Mouse (Mus musculus): ENCODE data around the gene Anapc5.

Gene Anapc5

DNA sequence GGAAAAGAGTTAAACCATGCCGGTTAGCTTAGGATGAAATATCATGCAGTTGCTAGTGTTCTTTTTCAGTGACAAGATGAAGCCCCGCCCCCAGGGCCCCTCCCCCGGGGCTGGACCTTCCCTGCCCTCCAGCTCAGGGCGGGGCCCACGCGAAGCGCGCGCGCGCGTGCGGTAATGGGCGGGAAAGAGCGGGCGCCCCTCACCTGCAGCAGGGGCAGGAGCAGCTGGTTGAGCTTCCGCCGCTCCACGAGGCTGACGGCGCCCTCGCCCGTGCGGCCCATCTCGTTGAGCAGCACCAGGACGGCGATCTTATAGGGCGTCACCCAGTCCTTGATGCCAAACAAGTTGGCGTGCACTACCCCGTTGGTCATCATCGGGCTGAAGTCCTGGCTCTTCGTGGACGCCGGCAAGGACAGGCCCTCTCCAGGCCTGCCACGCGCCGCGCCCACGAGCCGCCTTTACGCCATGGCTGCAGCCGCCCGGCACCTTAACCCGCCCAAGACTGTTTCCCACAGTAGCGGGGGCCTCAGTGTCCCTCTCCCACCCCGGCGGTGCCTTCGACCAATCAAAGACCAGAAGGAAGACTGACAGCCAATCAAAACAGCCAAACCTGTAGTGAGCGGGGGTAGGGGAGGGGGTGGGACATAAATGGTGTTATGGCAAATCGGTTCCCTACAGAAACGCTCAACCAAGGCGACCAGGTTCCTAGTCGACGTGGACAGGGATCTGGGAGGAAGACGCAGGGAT, at the start of gene Anapc5:
Gene Anapc5 (minus strand): TSS at position 563 of the 747 bp plus-strand sequence.
- DNase-seq: peak; percentile 85 to 95

DNA sequence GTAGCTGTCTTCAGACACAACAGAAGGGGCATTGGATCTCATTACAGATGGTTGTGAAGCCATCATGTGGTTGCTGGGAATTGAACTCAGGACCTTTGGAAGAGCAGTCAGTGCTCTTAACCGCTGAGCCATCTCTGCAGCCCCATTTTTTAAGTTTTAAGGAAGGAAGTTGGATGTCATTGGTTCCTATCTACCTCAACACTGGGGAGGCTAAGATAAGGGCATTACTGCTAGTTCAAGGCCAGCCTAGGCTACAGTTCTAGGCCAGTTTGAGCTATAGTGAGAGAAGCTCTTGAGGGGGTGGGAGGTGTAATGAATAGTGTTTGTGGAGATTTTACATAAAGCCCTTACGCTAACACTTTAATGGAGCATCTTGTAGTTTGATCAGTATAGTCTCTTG, 41.9 kb upstream of the Anapc5 start:
- no peak for DNase-seq

DNA sequence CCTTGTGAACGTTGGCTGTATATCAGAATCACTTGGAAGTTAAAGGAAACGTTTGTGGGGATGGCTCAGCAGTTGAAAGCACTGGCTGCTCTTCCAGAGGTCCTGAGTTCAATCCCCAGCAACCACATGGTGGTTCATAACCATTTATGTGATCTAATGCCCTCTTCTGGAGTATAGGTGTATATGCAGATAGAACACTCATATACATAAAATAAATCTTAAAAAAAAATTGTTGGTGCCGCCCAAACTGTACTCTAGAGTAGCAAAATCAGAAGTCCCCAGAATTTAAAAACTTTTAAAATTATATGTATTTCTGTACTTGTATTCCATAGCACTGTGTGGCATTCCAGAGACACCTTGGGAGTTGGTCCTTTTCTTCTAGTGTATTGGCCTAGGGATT, 34.7 kb upstream of the Anapc5 start:
- DNase-seq: no peak

DNA sequence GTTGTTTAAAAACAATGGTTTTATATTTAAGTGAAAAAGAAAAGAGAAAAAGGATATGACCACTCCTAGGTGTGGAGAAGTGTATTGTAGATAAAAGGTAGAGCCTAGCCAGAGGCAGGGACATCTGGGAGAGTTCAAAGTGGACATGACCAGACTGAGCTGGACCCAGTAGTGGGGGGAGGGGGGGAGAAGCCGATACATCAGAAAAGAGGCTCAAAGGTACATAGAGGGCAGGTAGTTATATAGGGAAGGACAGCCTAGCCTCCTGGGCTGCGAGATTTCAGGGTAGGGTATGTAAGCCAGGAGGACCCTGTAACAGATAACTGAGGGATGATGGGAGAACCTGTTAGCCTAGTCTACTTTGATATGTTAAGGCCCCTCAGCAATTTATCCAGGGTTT, 31.5 kb upstream of the Anapc5 start:
- no peak for DNase-seq

DNA sequence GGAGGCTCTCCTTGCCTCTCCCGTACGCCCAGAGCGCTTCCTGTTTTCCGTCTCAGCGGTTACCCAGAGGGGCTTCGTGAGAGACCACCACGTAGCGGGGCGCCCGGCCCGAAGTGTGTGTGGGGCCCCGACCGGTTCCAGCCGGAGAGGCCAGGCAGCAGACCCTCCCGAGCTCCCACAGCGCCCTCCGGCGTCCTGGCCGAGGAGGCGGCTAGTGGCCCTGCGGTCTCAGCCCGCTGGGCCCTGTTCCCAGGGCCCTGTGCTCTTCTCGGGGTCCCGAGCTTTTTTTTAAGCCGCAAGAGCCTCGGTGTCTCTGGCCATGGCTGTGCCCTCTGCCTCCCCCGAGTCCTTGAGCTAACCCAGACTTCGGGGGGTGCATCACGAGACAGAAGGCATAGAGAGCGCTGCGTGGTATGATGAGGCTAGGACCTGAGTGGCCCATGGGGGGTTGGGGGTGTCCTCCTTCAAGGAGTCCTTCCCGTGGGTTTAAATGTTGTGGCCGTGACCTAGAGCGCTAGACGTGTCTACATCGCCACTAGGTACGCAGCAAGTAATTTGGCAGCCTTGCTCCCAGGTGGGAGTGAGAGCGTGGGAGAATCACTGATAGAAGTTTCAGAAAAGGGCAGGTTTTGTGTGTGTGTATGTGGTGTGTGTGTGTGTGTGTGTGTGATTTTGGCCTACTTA, 29.3 kb upstream of the Anapc5 start:
- no peak for DNase-seq

DNA sequence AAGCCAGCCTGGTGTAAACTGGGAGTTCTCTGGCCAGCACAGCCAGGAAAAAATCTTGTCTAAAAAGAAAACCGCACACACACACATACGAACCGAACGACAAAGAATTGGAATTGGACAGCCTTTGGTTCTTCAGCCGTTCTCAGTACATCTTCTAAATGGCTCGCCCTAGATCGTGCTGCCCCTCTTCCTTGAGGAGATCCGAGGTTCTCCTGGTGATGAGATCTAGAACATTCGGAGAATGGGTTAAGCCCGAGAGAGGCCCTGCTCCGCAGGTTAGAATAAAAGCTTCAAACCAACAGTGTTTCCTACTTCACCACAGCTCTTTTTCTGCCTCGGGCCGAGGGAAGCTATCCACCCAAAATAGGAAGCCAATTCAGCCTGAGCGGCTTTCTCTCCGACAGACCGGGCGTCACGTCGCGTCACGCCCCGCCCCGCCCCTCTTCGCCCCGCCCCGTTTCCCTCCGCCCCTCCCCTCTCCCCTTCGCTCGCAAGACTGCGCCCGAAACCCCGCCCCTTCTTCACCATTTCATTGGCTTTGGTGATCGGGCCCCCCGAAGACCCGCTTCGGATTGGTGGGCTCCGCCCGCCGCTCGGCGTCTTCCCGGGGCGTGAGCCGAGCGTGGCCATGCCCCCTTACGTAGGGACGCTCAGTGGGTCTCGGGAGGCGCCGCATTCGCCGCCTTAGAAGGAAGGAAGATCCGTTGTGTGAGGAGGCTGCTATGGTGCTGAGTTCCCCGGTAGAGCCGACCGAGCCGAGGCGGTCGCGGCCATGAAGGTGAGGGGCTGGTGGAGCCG, 28.6 kb upstream of the Anapc5 start, which contains the start of gene Rnf34:
Gene Rnf34 (plus strand): TSS at position 528 of the 798 bp plus-strand sequence.
- DNase-seq: peak; percentile 93 to 97

DNA sequence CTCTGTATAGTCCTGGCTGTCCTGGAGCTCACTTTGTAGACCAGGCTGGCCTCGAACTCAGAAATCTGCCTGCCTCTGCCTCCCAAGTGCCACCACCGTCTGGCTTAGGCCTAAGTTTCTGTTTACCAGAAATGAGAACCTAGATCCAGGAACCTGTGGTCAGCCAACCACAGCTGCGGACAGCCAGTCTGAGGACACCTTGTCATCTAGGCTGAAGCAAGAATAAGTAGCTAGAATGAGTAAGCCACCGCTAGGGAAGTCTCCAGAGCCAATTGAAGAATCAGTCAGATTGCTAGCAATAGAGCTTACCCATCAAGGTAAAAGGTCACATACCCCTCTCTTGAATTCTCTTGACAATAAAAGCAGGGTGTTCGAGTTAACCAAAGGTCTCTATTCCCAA, 22.7 kb upstream of the Anapc5 start:
- DNase-seq: no peak

DNA sequence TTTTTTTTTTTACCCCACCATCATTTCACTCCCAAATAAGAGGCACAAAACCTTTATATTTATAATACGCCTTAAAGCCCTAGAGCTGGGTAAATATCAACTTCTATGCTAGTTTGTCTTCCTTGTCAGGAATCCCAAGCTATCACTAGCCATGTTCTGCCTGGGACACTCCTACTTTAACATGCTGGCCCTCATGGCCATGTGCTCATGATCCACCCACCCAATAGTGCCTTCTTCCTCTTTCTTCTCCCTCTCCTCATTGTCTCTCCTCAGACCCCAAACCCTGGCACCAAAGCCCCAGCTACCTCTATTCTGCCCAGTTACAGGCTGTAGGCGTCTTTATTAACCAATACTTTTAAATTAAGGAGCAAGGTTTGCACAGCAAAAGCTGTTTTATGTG, 20.0 kb upstream of the Anapc5 start:
- DNase-seq: no peak

DNA sequence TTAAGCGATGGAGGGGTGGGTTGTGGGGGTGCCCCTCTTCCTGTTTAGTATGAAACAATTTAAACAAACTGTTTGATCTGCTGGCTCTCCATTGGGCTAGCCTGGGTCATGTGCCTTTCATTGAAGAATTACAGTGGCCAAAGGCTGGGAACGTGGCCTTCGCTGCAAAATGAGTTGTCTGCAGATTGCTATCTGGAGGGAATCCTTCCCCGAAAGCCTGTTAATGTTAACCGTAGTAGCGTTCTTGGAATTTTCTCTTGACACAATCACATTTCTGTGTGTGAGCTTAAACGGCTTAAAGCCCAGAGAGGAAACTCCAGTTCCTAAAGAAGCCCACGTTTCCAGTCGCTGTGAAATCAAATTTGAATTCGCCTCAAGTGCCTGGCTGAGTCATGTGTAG, 11.9 kb upstream of the Anapc5 start:
- no peak for DNase-seq

DNA sequence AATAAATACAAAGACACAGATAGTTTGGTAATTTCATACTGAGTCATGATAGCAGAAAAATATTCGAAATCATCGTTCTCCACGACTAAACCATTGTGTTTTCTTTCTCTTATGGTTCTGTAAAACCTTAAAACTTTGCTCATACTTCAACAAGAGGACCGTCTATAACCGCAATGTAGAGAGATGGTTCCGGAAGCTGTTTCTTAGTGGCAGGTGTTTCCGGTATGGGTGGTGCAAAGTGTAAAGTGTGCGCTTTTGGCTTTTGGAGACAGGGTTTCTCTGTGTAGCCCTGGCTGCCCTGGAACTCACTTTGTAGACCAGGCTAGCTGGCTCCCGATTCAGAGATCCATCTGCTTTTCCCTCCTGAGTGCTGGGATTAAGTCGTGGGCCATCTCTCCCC, 11.4 kb upstream of the Anapc5 start:
- no peak for DNase-seq

DNA sequence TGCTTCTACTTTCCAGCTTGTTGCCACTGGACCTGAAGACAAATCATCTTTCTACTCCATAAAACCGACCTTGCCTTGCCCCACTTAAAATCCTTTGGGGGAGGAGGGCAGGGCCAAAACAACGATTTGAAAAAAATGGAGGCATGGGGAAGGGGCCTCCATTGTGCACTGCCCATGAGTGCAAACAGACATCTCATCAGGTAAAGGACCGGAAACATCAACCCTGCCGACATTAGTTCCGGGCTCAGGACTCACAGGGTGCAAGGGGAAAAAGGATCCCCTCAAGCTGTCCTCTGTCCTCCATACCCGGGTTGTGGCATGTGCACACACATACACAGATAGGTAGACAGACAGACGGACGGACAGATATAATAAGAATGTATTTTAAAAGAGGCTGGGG, 4.0 kb upstream of the Anapc5 start:
- no peak for DNase-seq

DNA sequence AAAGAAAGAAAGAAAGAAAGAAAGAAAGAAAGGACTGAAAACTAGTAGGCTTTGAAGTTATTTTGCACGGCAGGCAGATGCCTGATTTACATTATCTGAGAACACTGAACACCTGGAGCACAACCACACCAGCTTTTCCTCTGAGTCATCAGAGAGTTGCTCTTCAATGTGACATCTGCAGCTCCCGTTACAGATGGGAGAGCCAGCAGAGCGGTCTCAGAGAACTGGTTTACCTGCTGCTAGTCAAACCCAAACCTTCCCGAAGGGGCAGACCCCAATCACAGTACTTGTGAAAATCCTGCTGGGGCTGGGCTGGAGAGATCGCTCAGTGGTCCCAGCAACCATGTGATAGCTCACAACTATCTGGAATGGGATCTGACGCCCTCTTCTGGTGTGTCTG, 3.3 kb upstream of the Anapc5 start:
- no peak for DNase-seq

DNA sequence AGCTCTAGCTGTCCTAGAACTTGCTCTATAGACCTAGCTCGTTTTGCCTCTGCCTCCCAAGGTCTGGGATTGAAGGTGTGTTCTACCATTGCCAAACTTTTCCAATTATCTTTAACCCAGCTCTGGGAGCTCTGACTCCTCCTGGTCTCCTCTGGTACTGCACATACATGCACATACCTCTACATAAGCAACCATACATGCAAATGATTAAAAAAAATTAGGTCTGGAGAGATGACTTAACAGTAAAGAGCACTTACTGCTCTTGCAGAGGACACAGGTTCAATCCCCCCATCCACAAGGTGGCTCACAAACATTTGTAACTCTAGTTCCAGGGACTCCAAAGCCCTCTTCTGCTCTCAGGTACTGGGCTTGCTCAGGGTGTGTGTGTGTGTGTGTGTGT, 2.8 kb upstream of the Anapc5 start:
- no peak for DNase-seq

DNA sequence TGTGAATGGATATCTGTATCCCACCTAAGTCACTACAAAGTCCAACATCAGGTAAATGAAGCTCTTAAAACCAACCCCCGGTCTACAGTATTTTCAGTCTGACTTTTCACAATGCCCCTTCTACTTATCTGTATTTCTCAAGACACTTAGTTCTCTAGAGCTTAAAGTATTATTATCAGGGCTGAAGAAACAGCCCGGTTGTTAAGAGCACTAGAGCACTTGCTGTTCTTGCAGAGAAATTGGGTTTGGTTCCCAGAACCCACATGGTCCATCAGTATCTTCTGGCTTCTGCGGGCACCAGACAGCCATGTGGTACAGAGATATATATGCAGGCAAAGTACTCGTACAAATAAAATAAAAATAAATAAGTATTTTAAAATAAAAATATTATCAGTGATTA, 1.3 kb upstream of the Anapc5 start:
- DNase-seq: no peak

DNA sequence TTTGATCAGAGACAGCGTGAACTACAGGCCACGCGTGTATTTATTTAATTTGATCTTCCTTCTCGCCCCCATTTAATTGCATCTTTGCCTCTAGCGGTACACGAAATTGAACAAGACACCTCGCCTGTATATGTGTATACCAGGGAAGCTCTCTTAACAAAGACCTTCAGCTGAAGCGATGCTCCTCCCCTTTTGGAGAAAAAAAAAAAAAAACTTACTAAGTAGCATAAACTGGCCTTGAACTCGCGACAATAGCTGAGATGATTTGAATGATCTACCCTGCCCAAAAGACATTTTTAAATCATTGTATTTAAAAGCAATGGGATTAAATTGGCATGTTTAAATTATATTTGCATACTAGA, 366 bp upstream of the Anapc5 start:
- DNase-seq: no peak

DNA sequence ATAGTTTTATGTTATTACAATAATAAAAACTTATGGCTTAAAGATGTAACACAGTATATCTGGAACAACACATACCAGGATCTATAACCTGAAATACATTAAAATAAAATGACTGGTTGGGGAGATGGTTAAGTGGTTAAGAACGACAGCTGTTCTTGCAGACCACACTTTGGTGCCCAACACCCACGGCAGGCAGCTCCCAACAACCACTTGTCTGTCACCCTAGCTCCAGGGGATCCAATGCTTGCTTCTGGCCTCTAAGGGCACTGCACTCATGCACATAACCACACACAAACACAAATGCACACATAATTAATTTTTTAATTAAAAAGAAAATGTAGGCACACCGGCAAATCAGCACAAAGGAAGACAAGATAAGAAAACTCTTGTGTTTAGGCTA, 8.4 kb downstream of the Anapc5 start:
- no peak for DNase-seq

DNA sequence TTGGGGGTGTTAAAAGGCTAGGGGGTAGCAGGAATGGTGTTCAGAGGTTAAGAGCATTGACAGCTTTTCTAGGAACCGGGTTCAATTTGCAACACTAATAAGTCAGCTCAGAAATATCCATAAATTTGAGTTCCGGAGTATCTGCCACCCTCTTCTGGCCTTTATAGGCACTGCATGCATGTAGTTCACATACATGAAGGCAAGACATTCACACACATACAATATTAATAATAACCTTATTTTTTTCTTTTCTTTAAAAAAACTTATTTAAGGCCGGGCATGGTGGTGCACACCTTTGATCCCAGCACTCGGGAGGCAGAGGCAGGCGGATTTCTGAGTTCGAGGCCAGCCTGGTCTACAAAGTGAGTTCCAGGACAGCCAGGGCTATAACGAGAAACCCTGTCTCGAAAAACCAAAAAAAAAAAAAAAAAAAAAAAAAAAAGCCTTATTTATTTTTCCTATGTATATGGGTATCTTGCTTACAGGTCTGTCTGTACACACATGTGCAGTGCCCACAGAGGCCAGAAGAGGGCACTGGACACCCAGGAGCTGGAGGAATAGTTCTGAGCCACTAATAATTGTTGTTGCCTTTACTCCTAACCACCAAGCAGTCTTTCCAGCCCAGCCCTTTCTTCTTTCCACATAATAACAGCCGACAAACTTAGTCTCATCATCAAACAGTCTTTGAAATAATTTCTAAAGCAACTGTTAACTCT, 9.6 kb downstream of the Anapc5 start:
- peak; percentile 55 to 76 for DNase-seq

DNA sequence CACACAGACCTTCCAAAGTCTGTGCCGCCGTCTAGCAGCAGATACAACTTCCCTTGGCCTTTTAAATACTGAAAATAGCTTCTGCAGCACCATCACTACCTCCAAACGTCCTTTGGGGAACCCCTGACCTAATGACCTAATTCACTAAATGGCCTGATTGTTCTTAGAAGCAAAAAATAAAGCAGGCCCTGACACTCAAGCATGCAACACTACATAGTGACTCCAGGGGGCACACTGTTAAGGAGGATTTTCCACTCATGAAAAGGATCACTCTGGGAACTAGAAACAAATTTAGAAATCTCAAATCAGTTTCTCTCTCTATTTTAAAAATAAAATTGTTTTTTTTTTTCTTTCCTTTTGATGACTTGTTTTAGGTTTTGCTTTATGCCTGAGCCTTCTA, 15.6 kb downstream of the Anapc5 start:
- no peak for DNase-seq

DNA sequence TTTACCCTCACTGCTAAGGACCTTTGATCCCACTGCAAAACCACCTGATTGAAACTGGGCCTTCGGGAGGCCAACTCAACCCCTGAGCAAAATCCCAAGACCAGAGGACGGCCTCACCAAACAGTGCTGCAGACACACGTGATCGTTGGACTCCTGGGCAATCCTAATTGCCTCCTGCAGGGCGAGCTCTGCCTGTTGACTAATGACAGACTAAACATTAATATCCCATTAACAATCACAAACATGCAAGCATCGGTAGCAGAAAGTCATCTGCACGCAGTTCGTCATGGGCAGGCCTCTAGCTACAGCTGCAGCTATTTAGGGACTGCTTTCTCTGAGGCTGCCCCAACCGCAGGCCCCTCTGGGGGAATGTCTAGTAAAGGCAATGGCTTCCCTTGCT, 18.4 kb downstream of the Anapc5 start:
- DNase-seq: no peak

DNA sequence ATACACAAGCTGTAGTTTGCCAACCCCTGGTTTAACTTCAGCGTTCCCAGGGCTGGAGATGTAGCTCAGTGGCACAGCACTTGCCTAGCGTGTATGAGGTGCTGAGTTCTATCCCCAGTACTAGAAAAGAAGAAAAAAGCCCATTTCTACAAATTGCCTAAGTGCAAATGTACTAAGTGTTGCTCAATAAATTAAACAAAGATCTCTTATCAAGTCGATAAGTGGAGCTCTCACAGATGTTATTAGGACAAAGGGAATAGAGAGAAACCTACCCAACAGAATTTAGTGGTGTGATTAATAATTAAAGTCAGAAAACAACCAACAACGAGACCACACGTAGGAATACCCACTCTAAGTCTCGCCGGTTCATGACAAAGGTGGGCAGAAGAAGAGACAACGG, 19.5 kb downstream of the Anapc5 start:
- no peak for DNase-seq

DNA sequence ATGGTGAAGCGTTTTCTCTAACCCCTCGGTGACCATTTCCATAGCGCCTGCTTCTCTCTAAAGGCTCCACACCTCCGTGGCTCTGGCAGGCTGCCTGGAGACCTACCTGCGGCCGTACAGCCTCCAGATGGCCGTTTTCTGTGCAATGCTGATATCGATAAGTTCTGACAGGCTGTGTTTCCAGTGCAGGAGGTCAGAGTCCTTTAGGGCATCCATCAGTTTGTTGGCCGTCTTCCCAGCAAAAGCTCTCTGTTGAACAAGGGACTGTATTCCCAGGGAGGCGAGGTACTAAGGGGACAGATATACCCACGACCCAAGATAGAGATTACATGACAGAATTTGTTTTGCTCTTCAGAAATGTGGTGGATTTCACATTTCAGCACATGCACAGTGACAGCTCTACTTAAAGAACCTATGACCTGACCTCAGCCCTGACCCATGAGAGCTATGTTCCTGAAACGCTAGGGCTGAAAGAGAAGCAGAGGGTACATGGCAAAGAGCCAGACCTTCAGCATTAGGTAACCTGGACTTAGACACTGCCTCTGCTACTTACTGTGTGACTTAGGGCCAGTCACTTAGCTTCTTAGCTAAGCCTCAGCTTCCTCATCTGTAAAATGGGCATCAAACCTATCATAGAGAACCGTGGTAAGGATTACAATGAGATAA, 20.7 kb downstream of the Anapc5 start:
- DNase-seq: no peak

Data from spleen, adult 18-20 months (tissue).